Mouse (Mus musculus): Measurements from ENCODE around the gene Ccdc151.

- no peak for TF ChIP-seq MAX (IDR thresholded peaks at IDR 0.05; ENCODE audit: low read depth)
- TF ChIP-seq POLR2A (IDR thresholded peaks at IDR 0.05; ENCODE audit: insufficient read length, low read depth), result no peak
- TF ChIP-seq E2F4 (IDR thresholded peaks at IDR 0.05; ENCODE audit: insufficient read depth), result no peak
- no peak for TF ChIP-seq POLR2AphosphoS2 (IDR thresholded peaks at IDR 0.05; ENCODE audit: insufficient read length, low read depth)
- no peak for TF ChIP-seq MYOD1 (IDR thresholded peaks at IDR 0.05; ENCODE audit: control insufficient read depth in 1 of 3, insufficient read length in 2 of 3, low read depth in 2 of 3)
- no peak for TF ChIP-seq USF1 (IDR thresholded peaks at IDR 0.05; ENCODE audit: low read depth)
- no peak for TF ChIP-seq REST (IDR thresholded peaks at IDR 0.05; ENCODE audit: insufficient read depth, insufficient read length)
- no peak for TF ChIP-seq TCF12 (IDR thresholded peaks at IDR 0.05; ENCODE audit: insufficient read depth, poor library complexity, severe bottlenecking)
Observed at GRCm38 (mm10) chr9:21962010-21962409, 40.4 kb downstream of the Ccdc151 start.

All from myocyte (in vitro differentiated cells).